Mouse (Mus musculus): ENCODE measurements around the gene Tmem11. TPM values are rescaled to one million over a fixed set of nuclear protein-coding genes. Genes with fewer than 3 reads are reported as not detected.
A peak's percentile ranks its signal among the peaks of the same experiment; 100 is the strongest.
"Not testable (repeated sequence)": the region's sequence is repeated elsewhere in the genome, so short reads cannot be mapped to it uniquely, and the experiment has no call there.

Tmem11 gene
- total RNA-seq, 2 experiments from 2014 or later = 40.4 to 45.0 TPM

DNA sequence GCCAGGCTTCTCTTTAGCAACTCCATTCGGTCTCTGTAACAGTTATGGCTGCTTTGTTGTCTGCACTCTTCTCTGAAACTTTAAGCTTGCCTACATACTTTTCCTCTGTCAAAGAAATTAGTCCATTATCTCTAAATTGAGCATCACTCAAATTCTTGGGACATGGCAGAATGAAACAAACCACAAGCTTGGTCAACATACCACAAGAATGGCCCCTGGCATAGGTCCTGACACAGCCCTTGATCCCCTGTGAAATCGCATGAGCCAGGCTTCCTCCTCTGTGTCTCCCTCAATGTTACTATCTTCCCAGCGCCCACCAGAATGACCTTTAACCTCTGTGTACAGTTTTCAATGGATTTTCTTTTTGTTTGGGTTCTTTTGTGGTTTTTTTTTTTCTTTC lies 3.3 kb upstream of the Tmem11 start:
- no peak for DNase-seq

- DNase-seq = no peak
Measured at GRCm38 (mm10) chr11:60880559-60880958, 1.5 kb upstream of the Tmem11 start.

DNA sequence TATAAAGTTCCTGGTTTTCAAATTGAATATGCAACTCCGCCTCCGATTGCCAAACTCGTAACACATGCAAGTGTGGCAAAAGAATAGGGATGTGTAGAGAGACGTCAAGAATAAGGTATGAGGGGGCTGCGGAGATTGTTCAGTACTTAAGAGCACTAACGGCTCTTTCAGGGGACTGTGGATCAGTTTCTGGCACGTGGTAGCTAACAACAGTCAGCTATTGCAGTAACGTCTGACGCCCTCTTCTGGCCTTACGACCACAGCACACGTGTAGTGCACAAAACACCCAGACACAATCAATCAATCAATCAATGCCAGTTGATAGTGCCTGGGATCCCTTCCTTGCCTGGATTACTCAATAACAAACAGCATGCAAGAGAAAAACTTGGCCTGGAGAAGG lies 351 bp upstream of the Tmem11 start:
- peak; percentile 43 for DNase-seq

- DNase-seq = peak; percentile 70
Measured at GRCm38 (mm10) chr11:60878056-60878612, 938 bp downstream of the Tmem11 start.

GRCm38 (mm10) chr11:60873101-60873500 lies 6.0 kb downstream of the Tmem11 start:
- DNase-seq = no peak

DNA sequence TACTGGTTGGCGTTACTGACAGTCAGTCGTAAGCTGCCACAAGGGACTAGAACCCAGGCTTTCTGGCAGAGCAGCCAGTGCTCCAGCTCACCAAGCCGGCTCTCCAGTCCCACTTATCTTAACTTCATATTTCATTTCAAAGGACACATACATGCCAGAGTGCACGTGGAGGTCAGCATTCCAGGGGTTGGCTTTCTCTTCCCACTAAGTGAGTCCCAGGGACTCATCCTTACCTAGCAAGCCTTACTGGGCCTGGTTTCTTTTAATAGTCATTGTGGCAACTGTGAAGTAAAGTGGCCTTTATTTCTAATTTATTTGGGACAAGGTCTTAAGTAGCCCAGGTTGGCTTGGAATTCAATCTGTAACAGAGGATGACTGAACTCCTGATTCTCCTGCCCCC lies 7.7 kb downstream of the Tmem11 start:
- no peak for DNase-seq

DNA sequence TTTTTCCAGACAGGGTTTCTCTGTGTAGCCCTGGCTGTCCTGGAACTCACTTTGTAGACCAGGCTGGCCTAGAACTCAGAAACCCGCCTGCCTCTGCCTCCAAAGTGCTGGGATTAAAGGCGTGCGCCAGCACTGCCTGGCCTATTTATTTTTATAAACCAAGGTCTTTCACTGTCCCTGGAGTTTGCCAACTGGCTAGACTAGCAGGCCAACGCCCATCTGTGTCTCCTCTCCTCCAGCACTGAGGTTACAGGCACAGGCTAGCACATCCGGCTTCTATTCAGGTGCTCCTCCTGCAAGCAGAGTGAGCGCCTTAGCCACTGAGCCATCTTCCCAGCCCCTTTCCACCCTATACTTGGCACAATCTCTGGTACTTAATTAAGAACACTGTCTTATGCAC lies 9.6 kb downstream of the Tmem11 start:
- not testable (repeated sequence) for DNase-seq

GRCm38 (mm10) chr11:60867904-60868303 lies 11.2 kb downstream of the Tmem11 start:
- DNase-seq = no peak

DNA sequence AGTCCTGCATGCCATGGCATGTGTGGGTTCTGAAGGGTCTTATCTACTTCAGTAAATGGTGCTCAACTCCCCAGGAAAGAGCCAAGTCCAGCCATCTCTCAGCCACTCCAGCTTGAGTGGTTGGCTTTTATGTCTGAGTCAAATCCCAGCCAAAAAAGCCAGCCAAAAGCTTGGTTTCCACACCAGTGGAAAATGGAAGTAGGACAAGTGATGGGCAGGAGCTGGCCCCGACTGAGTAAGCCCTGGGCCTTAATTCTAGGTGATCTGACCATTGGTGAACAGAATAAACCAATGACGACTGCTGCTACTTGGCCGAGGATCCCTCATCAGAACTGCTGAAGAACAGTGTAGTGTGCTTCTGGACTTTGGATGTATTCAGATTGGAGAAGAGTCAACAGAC lies 11.6 kb downstream of the Tmem11 start:
- DNase-seq = no peak

DNA sequence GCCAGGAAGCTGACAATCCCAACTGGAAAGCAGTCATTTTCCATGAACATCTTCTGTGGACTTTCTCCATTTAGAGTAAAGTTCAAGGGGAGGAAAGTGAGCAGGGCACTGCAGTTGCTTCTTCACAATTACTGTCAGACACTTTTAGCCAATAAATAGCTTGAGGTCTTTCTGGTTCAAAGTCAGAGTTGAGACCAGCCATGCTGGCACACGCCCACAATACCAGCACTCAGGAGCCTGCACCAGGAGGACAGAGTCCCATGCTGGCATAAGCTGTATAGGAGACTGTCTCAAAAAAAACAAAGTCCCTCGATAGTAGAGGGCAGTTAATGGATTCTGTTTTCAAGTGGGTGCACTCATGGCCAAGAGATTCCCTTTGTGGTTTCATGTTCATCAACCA lies 13.1 kb downstream of the Tmem11 start:
- DNase-seq = no peak

GRCm38 (mm10) chr11:60864916-60865315 lies 14.2 kb downstream of the Tmem11 start:
- no peak for DNase-seq

GRCm38 (mm10) chr11:60864166-60864565 lies 14.9 kb downstream of the Tmem11 start:
- DNase-seq = no peak

DNA sequence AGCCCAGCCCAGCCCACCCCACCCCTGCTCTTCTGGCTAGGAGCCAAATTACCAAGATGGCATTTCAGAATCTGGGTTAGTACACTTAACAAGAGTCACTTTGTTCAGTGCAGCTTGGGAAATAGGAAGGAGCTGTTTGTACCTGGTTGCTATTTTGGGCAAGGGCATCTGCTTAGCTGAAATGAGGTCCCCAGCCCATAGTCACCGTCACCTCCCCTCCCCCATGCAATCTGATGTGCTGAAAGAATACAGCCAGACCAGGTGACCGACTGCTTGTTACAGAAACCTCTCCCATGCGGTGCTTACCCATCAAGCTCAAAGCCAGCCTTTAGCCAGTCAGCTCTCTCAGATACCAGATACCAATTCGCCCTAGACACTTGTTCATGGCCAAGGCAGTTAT lies 15.9 kb downstream of the Tmem11 start:
- no peak for DNase-seq

DNA sequence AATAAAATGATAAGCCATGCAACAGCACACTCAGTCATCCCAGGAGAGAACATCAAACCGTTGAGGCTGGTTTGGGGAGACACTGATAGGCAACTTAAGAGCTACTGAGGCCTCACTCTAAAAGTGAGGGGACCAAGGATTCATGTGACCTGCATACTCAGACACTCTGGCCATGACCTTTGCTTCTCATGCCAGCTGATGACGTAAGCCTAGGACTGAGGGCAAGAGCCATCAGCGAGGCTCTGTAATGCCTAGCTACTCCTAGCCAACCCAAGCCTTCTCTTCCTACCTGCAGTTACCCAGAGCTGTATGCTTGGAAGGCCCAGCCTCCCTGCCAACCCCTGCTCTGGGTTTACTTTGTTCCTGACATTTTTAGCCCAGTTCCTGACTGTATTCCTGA lies 17.1 kb downstream of the Tmem11 start:
- DNase-seq = no peak

- no peak for DNase-seq
Measured at GRCm38 (mm10) chr11:60856587-60856986, 22.5 kb downstream of the Tmem11 start.

DNA sequence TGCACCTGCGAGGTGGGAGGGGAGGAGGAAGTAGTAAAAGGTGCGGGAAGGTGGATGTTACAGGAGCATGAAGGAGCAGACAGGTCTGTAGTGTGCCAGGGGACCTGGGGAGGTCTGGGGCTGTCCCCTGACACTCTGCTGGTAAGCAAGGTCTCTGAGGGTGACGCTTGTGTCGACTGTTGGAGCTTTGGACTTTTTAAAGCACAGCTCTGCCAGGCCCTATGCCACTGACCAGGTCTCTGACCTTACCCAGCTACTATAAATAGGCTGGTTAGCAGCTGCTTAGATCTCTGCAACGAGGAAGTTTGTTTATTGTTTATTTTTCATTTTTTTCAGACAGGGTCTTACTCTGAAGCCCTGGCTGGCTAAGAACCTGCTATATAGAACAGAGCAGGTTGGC lies 33.7 kb downstream of the Tmem11 start:
- DNase-seq = no peak

GRCm38 (mm10) chr11:60843412-60843811 lies 35.7 kb downstream of the Tmem11 start:
- no peak for DNase-seq

DNA sequence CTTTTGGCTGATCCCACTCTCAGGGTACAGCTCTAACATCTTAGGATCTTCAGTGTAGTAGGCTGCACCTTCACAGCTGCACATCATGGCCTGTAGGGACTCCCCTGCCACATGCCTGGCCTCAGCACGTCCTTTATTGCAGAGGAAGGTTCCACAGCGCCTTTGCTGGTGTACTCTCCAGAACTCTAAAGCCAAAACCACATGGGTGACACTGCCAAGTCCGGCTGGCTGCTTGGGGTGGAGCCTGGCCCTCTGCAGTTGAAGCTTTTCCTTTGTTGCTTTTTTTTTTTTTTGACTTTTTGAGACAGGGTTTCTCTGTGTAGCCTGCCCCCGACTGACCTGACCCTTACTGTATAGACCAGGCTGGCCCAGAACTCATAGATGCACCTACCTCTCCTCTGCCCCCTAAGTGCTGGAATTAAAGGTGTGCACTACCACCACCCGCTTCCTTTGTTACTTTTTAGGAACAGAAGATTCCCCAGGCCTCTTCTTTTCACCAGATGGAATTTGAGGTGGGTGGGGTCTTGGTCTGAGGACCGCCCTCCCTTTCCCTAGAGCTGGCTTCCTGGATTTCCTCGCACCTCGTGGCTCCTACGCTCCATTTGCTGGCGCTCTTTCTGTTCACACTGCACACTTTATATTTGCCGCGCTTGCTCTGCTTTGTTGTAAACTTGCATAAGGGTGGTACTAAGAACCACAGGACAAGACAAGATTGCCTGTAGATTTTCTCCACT lies 37.4 kb downstream of the Tmem11 start:
- DNase-seq = peak; percentile 25

DNA sequence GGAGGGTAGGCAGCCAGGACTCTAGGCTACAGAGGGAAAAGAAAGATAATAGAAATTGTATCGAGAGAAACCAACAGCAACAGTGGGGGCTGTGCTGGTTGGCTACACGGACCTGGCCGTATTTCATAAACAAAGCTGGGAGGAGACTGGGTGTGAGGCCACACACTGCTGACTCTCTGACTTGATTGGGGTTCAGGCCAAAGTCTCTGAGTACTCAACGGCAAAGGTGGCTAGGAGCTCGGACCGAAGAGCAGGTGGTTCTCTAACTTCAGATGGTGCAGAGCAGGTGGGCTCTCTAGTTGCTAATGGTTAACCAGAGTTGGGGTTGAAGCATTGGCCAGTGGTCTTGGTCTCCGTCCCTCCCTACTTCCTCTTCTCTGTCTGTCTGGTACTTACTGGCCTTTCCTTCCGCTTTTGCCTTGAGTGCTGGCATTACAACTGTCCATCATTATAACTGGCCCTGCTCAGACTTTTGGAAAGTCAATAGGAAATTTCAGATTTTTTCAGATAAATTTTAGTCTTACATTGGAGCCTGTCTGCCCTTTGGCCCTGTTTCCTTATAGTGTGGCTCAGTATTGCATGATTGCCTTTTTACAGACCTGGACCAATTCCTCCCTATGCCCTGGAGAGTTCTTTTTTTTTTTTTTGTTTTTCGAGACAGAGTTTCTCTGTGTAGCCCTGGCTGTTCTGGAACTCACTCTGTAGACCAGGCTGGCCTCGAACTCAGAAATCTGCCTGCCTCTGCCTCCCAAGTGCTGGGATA lies 41.2 kb downstream of the Tmem11 start:
- DNase-seq = no peak

DNA sequence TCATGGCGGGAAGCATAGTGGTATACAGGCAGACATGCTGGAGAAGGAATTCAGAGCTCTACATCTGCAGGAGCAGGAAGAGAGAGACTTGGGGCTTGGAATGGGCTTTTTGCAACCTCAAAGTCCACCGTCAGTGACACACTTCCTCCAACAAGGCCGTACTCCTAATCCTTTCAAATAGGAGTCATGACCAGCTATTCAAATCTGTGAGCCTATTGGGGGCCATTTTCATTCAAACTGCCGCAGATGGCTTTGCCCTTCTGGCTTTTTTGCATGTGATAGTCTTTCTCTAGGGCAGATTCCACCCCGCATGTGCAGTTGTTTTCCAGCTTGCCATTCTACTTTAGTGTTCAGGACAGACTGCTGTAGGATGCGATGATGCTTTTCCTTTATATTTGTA lies 42.2 kb downstream of the Tmem11 start:
- DNase-seq = no peak

GRCm38 (mm10) chr11:60830433-60831052 lies 48.5 kb downstream of the Tmem11 start, which contains the start of gene Dhrs7b:
Gene Dhrs7b (plus strand): TSS chr11:60830631.
- DNase-seq = peak; percentile 57

DNA sequence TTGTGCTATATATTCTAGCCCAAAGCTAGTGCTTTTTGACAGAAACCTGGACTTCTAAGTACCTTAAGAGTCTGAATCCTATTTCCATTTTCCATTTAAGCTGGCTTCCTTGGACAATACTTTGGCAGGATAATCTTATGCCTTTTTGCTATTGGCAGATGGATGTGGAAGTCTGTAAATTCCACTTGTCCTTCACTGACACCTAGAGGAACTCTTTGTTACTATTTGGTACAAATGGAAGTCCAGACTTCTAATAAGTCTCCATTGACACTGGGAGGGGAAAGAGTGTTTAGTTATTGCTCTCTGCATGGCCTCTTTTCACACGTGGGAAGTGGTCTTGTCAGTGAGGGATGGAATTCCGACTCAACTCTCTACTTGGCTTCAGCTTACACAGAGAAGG lies 50.2 kb downstream of the Tmem11 start:
- no peak for DNase-seq

Measured in gastrocnemius, postnatal 10 days (tissue).